Mouse (Mus musculus) forebrain, embryonic 10.5 days (tissue): Measurements from ENCODE around the gene Ccdc96. TPM values are rescaled to one million over a fixed set of nuclear protein-coding genes. Genes with fewer than 3 reads are reported as not detected.
A peak's percentile ranks its signal among the peaks of the same experiment; 100 is the strongest.

Source experiments
- DNase-seq: peaks from one replicate; pipeline ENCODE4 v3.0.0-alpha.2; 2017; ENCODE audit warnings: low spot score; ENCODE audit errors: extremely low spot score
- H3K27ac ChIP-seq: fragments of 300-500 bp; sonication (generic); 2 replicates; pipeline ENCODE4 v1.5.1; 2016; ENCODE audit warnings: mild to moderate bottlenecking
- H3K27me3 ChIP-seq: fragments of 300-500 bp; sonication (generic); 2 replicates; pipeline ENCODE4 v1.6.1; 2016; ENCODE audit warnings: mild to moderate bottlenecking; ENCODE audit not compliant: poor library complexity, severe bottlenecking
- H3K36me3 ChIP-seq: fragments of 300-500 bp; sonication (generic); replicated peaks from 2 replicates; pipeline ENCODE4 v1.6.1; 2016; ENCODE audit warnings: mild to moderate bottlenecking, moderate library complexity
- H3K4me1 ChIP-seq: fragments of 300-500 bp; sonication (generic); 2 replicates; pipeline ENCODE4 v1.6.1; 2016
- H3K4me3 ChIP-seq: fragments of 300-500 bp; sonication (generic); 2 replicates; pipeline ENCODE4 v1.5.1; 2016; ENCODE audit warnings: mild to moderate bottlenecking, moderate library complexity
- H3K9me3 ChIP-seq: fragments of 300-500 bp; sonication (generic); 2 replicates; pipeline ENCODE4 v1.6.1; 2016; ENCODE audit warnings: mild to moderate bottlenecking, moderate library complexity
- WGBS: fragments of 180-500 bp; shearing (Covaris S2); methylation state at CpG from one replicate; pipeline ENCODE4 v1.1.7; 2016; 5-methylcytosine and 5-hydroxymethylcytosine counted together
- polyA plus RNA-seq: library from polyadenylated mRNA; unstranded; fragments of >200 nt; fragmentation: Nextera tagmentation; extraction: Ambion mirVana; gene quantifications from 2 replicates; pipeline ENCODE4 v1.2.1, GENCODE M21; 2016

The Ccdc96 gene
- polyA plus RNA-seq, result 3.6 and 3.8 TPM in 2 replicates

GRCm38 (mm10) chr5:36484171-36484990 lies at the start of gene Ccdc96, which contains the start of gene Tada2b:
Gene Ccdc96 (plus strand): TSS chr5:36484588.
Gene Tada2b (minus strand): TSS chr5:36484285.
- 4% methylated on average over 97 of the region's 97 CpGs for WGBS
- peaks cover 19% of the 10 kb centered on the region for H3K36me3 ChIP-seq
- peaks cover 44% of the 10 kb centered on the region for H3K4me1 ChIP-seq
- H3K9me3 ChIP-seq, result peaks cover 10% of the 10 kb centered on the region; the same call in 1 of the 2 replicates
- DNase-seq, result peak; percentile 96
- H3K4me3 ChIP-seq, result peak within 1 kb of the TSS; percentile 93
- H3K27me3 ChIP-seq, result peaks cover 21% of the 10 kb centered on the region
- peak within 1 kb of the TSS; percentile 91 for H3K27ac ChIP-seq

DNA sequence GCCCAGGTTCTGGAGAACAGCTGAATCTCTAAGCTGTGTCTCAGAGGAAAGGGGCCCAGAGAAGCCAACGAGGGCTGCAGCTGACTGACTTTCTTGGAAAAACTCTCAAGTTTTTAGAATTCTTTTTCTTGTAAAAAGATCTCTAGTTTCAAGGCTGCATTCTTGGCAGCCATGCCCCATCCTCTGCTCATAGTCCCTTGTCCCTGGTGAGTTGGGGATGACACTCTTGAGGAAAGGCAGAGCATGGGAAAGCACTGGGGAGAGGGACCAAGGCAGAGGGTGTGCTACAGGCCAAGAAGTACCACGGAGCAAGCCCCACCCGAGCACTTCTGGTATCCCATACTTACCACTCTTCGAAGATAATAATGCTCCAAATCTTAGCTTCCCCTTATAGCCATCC lies 47.5 kb upstream of the Ccdc96 start:
- no peaks in the 10 kb centered on the region for H3K36me3 ChIP-seq
- DNase-seq, result no peak

GRCm38 (mm10) chr5:36440741-36441140 lies 43.6 kb upstream of the Ccdc96 start:
- DNase-seq, result no peak
- Histone ChIP-seq H3K36me3 (no peaks in the 10 kb centered on the region), H3K9me3 (no peaks in the 10 kb centered on the region), H3K4me3 (no peak overlapping the region), H3K27me3 (peaks cover 18% of the 10 kb centered on the region), H3K27ac (no peak overlapping the region), H3K4me1 (peaks cover 12% of the 10 kb centered on the region)
- WGBS, result 87% methylated on average over 3 of the region's 3 CpGs

More for the DNA sequence above, 47.5 kb upstream of the Ccdc96 start:
- 86% methylated on average over 4 of the region's 4 CpGs for WGBS
- Histone ChIP-seq H3K9me3 (no peaks in the 10 kb centered on the region), H3K27me3 (no peaks in the 10 kb centered on the region), H3K27ac (no peak overlapping the region), H3K4me1 (peaks cover 3% of the 10 kb centered on the region; the same call in 1 of the 2 replicates), H3K4me3 (no peak overlapping the region)

- DNase-seq, result no peak
- Histone ChIP-seq H3K27ac (no peak overlapping the region), H3K4me3 (no peak overlapping the region), H3K27me3 (peaks cover 23% of the 10 kb centered on the region), H3K4me1 (peaks cover 21% of the 10 kb centered on the region), H3K36me3 (no peaks in the 10 kb centered on the region), H3K9me3 (no peaks in the 10 kb centered on the region)
- 63% methylated on average over 4 of the region's 4 CpGs for WGBS
These were observed 39.8 kb upstream of the Ccdc96 start for GRCm38 (mm10) chr5:36444611-36445010.

- 36% methylated on average over 8 of the region's 8 CpGs for WGBS
- no peaks in the 10 kb centered on the region for H3K36me3 ChIP-seq
- H3K4me1 ChIP-seq, result peaks cover 25% of the 10 kb centered on the region
- no peaks in the 10 kb centered on the region for H3K9me3 ChIP-seq
- no peak for DNase-seq
- peaks cover 26% of the 10 kb centered on the region for H3K27me3 ChIP-seq
- H3K4me3 ChIP-seq, result no peak overlapping the region
- H3K27ac ChIP-seq, result no peak overlapping the region
These were observed 39.4 kb upstream of the Ccdc96 start for GRCm38 (mm10) chr5:36445028-36445427.

DNA sequence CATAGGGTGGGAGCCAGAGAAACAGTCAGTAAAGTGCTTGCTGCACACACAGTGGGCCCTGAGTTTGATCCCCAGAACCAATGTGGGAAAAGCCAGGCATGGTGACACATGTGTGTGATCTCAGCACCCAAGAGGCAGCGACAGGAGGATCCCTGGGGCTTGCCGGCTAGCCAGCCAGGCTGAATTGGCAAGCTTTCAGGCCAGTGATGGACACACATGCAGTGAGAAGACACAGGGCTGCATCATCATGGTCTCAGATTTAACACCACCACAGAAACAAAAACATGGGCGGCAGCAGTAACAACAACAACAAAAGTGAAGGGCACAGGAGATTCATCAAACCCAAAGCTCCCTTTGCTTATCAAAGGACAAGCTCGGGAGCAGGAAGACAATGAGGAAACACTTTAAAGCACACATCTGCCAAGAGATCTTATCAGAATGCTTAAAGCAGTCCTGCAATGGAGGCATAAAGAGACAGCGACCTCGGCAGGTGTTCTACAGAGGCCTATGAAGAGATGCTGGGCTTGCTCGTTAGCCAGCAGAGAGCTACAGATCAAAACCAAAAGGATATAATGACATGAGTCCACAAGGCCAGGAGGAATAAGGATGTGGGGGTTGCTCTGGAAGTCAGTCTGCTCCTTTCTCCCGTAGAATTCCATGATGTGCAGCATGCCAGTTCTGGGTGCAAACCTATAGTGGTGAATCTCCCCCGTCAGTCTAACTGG lies 38.1 kb upstream of the Ccdc96 start:
- WGBS, result 47% methylated on average over 9 of the region's 9 CpGs

DNA sequence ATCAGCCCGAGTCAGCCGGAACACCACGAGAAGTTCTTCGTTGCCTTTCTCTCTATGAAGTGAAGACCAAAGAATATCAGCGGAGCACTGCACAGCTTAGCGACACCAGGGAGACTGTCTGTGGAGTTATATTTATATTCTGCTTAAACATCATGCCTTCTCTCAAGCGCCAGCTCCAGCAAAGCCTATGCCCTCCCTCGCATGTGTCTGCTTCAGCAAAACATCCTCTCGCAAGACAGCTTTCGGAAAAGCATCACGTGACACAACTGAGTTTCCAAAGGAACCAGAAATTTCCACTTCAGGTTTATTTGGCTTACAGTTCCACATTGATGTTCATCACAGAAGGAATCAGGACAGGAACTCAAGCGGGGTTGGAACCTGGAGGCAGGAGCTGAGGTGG lies 36.5 kb upstream of the Ccdc96 start:
- DNase-seq, result no peak
- Histone ChIP-seq H3K4me1 (peaks cover 39% of the 10 kb centered on the region), H3K4me3 (no peak overlapping the region), H3K36me3 (no peaks in the 10 kb centered on the region), H3K9me3 (no peaks in the 10 kb centered on the region), H3K27ac (no peak overlapping the region), H3K27me3 (peaks cover 26% of the 10 kb centered on the region)
- WGBS, result 97% methylated on average over 12 of the region's 12 CpGs

More for the DNA sequence above, 38.1 kb upstream of the Ccdc96 start:
- Histone ChIP-seq H3K27ac (0 out of 2 replicates have a peak overlapping the region, but pooled peaks have one; percentile 8), H3K4me1 (peaks cover 31% of the 10 kb centered on the region), H3K36me3 (no peaks in the 10 kb centered on the region), H3K9me3 (no peaks in the 10 kb centered on the region), H3K4me3 (no peak overlapping the region), H3K27me3 (peaks cover 26% of the 10 kb centered on the region)
- DNase-seq, result no peak

- H3K4me3 ChIP-seq, result no peak overlapping the region
- H3K27me3 ChIP-seq, result peaks cover 23% of the 10 kb centered on the region
- peaks cover 35% of the 10 kb centered on the region for H3K4me1 ChIP-seq
- H3K9me3 ChIP-seq, result no peaks in the 10 kb centered on the region
- 77% methylated on average over 6 of the region's 6 CpGs for WGBS
- no peak for DNase-seq
- no peaks in the 10 kb centered on the region for H3K36me3 ChIP-seq
- H3K27ac ChIP-seq, result no peak overlapping the region
These were observed 34.6 kb upstream of the Ccdc96 start for GRCm38 (mm10) chr5:36449710-36450358.

GRCm38 (mm10) chr5:36451119-36451518 lies 33.3 kb upstream of the Ccdc96 start:
- WGBS, result 25% methylated on average over 10 of the region's 10 CpGs
- DNase-seq, result no peak

GRCm38 (mm10) chr5:36451872-36452389 lies 32.5 kb upstream of the Ccdc96 start:
- WGBS, result 68% methylated on average over 10 of the region's 10 CpGs

More at GRCm38 (mm10) chr5:36451119-36451518, 33.3 kb upstream of the Ccdc96 start:
- peaks cover 18% of the 10 kb centered on the region; the same call in 1 of the 2 replicates for H3K27me3 ChIP-seq
- no peaks in the 10 kb centered on the region for H3K9me3 ChIP-seq
- peaks cover 23% of the 10 kb centered on the region for H3K4me1 ChIP-seq
- no peak overlapping the region for H3K4me3 ChIP-seq
- no peak overlapping the region for H3K27ac ChIP-seq
- no peaks in the 10 kb centered on the region for H3K36me3 ChIP-seq

GRCm38 (mm10) chr5:36452821-36453220 lies 31.6 kb upstream of the Ccdc96 start:
- DNase-seq, result no peak
- 88% methylated on average over 6 of the region's 6 CpGs for WGBS
- no peaks in the 10 kb centered on the region for H3K36me3 ChIP-seq
- H3K9me3 ChIP-seq, result no peaks in the 10 kb centered on the region
- H3K27ac ChIP-seq, result no peak overlapping the region
- peaks cover 28% of the 10 kb centered on the region for H3K27me3 ChIP-seq
- H3K4me1 ChIP-seq, result peaks cover 19% of the 10 kb centered on the region; the same call in 1 of the 2 replicates
- H3K4me3 ChIP-seq, result no peak overlapping the region

More at GRCm38 (mm10) chr5:36451872-36452389, 32.5 kb upstream of the Ccdc96 start:
- H3K36me3 ChIP-seq, result no peaks in the 10 kb centered on the region
- peaks cover 20% of the 10 kb centered on the region for H3K27me3 ChIP-seq
- no peak overlapping the region for H3K4me3 ChIP-seq
- no peak for DNase-seq
- peaks cover 19% of the 10 kb centered on the region; the same call in 1 of the 2 replicates for H3K4me1 ChIP-seq
- no peak overlapping the region for H3K27ac ChIP-seq
- no peaks in the 10 kb centered on the region for H3K9me3 ChIP-seq

- Histone ChIP-seq H3K36me3 (no peaks in the 10 kb centered on the region), H3K9me3 (no peaks in the 10 kb centered on the region), H3K4me3 (no peak overlapping the region), H3K27ac (no peak overlapping the region), H3K27me3 (peaks cover 62% of the 10 kb centered on the region), H3K4me1 (peaks cover 9% of the 10 kb centered on the region)
- 84% methylated on average over 4 of the region's 4 CpGs for WGBS
- DNase-seq, result no peak
These were observed 26.7 kb upstream of the Ccdc96 start for GRCm38 (mm10) chr5:36457706-36458105.
